Mouse (Mus musculus): ENCODE results near the gene Gm15517.

- no peak for TF ChIP-seq CTCF (IDR thresholded peaks at IDR 0.05; ENCODE audit: low read depth, low read length)
- TF ChIP-seq POLR2A (IDR thresholded peaks at IDR 0.05; ENCODE audit: extremely low read depth, insufficient read depth, low read length) = no peak
Measured at GRCm38 (mm10) chr7:44257278-44257677, 4.0 kb upstream of the Gm15517 start, which contains the start of gene Acp4.
